Mouse (Mus musculus) A20 (cell line): Measurements from ENCODE around the gene Mrps23.

ENCODE experiments used
- DNase-seq: peaks from one replicate; pipeline ENCODE4 v3.0.0-alpha.2; 2011; ENCODE audit warnings: low read depth, low spot score

Gene Mrps23

DNA sequence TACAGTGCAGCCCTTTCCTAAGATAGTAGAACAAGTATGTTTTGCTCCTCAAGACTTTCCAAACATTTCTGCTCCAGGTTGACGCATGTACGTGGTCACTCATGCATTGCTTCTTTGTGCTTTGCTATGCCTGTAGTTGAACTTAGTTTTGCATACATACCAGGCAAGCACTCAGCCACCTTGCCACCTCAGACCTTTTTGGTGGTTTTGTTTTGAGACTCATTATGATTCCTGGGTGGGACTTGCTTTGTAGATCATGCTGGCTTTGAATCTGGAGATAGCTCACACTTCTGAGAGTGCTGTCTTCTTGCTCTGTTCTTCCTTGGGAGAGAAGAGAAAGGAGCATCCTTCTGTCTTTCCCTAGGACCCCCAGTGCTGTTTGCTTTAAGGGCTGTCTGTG lies 3.5 kb downstream of the Mrps23 start:
- DNase-seq: no peak

DNA sequence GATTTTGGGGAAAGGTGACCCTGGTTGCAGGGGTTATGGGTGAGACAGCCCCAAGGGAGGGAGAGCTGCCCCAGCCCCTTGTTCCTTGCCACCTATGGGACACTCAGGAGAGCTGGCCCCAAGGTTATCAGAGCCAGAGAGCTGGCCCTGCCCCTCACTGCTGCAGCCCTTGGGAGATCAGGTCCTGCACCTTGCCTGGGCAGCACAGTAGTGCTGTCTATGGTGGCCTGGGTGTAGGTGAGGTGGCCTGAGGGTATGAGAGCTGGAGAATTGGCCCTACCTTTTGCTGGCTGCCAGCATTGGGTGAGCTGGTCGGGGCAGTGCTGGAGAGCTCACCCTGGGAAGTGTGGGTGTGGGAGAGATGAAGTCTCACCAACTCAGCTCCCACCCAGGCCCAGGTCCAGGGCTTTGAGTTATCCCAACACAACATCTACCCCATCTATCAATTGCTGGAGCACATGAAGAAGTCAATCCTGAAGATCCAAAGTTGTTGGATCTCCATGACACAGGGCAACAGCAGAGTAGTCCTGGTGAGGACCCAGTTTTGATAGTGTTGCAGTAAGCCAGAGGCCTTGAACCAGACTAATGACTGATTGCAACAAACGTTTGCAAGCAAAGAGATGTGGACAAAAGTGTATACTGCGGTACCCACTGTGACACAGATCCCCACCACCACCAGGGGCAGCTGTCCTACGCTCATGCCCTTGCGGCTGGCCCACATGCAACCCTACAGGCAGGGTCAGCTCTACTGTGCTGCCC lies 7.8 kb downstream of the Mrps23 start:
- no peak for DNase-seq

DNA sequence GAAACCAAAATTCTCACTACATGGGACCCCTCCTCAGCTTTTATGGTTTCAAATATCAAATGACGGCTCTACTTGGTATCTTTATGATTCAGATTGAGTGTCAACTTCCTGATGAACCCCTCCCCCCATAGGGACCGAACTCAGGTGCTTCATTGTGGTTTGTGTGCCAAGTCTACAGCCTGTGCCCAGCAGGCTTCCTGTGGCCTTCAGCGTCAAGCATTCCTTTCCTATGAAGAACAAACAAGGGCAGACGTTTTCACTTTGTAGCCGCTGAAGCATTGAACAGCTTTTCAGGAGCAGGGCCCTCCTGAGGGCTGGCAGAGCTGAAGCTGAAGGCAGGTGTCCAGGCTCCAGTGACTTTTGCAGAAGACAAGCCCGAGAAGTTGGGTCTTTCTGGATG lies 9.6 kb downstream of the Mrps23 start:
- DNase-seq: no peak

DNA sequence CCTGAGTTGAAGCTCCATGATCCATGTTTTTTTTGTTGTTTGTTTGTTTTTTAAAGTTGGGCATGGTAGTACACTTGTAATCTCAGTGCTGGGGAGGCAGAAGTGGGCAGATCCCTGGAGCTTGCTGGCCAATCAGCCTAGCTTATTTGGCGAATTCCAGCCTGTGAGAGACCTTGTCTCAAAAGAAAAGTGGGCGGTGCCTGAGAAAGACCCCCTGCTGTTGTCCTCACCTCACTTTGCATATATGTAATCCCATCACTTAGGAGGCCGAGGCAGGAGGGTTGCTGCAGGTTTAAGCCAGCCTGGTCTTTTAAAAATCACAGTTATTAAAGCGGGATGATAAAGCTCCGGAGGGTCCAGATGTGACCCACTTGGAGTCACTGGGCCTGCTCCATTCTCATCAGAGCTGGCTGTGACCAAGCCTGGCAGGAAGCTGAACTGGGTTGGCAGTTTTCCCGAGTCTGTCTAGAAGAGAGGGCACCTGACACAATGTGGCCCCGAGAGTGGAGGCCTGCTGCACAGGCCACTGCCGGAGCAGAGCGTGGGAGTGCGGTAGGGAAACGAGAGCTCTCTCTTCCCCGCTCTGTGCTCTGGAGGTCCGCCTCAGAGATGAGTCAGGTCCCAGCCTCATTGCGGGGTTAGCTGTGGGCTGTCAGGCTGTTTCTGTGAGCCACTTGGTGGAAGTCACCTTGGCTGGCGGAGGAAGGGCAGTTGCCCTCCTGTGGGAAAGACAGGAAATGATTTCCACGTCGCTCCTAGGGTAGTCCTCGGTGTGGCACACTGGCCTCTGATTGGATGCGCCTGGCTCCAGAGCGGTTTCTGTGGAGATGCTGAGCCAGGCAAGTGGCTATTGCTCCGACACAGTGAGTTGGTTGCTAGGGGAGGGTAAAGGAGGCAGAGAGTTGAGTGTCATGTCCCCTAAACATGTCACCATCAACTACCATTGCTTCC lies 11.0 kb downstream of the Mrps23 start:
- no peak for DNase-seq

DNA sequence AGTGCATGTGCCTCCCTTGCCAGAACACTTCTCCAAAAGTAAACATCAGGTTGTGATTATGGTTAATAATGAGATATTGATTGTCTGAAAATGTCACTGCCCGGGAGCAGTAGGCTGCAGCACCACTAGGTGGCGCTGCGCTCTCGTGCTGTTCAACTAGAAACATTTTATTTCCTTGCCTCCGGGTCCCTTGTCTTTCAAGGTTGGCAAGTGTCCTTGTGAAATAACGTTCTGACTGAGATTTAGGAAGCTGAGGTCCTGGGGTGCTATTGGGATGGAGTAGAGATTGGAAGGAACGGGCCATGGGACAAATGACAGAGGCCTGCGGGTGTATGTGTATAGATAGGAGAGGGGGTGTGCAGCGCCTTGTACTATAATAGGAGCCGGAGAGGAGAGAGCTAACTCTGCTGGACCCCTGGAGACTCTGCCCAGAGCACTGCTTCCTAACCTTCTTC lies 12.1 kb downstream of the Mrps23 start:
- DNase-seq: peak; percentile 76

DNA sequence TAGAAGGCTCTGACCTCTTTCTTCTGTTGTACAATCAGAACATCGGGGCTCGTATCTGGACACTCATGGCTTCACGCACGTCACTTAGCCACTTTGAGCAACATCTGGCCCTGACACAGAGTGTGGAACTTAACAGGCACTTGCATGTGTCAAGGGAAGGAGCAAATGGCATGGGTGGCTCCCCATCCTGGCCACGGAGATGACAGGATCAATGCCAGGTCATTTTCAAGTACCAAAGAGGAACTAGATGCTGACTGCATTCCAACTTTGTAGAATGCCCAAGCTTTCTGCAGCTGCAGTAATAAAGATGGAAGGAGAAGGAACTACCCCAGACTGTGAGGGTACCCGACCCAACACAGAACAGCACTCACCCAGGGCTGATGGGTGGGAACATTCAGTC lies 14.0 kb downstream of the Mrps23 start:
- no peak for DNase-seq

DNA sequence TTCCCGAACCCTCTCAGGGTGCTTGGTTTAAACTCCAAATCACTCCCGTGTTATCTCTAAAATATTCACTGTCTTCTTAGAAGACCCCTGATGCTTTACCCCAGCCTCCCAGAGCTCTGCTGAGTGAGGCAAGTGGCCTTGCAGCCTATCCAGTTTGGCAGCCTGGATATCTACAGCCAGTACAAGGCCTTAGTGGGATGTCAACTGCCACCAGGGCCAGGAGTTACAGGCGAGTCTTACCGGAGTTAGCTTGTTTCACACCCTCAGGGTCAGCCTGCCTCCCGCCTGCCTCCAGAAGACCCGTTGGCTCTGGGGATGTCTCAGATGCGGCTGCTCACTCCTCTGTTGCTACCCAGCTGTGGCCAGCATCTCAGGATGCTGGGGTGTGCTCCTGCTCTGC lies 14.4 kb downstream of the Mrps23 start:
- no peak for DNase-seq

DNA sequence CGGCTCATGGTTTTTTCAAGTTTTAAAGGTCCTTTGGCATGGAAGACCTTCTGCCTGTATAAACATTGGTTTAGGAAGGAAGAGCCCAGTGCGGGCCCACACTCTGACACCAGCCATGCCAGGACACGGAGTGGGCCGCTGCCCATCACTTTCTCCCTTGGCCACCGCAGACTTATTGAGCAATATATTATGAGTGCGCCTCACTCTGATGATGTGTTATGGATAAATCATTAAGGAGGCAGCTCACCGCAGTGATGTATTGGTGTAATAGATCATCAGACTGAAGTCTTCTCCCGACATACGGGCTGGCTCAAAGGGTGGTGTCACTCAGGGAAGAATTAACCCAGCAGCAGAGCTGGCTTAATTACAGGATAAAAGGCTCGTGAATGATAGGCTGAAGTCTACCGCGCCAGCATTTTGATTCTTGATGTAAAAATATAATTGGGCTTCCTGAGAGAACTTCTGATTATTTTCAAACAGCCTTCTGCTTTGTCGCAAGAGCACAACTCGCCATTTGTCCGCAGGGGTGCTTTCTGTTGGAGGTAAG lies 17.8 kb downstream of the Mrps23 start:
- no peak for DNase-seq

DNA sequence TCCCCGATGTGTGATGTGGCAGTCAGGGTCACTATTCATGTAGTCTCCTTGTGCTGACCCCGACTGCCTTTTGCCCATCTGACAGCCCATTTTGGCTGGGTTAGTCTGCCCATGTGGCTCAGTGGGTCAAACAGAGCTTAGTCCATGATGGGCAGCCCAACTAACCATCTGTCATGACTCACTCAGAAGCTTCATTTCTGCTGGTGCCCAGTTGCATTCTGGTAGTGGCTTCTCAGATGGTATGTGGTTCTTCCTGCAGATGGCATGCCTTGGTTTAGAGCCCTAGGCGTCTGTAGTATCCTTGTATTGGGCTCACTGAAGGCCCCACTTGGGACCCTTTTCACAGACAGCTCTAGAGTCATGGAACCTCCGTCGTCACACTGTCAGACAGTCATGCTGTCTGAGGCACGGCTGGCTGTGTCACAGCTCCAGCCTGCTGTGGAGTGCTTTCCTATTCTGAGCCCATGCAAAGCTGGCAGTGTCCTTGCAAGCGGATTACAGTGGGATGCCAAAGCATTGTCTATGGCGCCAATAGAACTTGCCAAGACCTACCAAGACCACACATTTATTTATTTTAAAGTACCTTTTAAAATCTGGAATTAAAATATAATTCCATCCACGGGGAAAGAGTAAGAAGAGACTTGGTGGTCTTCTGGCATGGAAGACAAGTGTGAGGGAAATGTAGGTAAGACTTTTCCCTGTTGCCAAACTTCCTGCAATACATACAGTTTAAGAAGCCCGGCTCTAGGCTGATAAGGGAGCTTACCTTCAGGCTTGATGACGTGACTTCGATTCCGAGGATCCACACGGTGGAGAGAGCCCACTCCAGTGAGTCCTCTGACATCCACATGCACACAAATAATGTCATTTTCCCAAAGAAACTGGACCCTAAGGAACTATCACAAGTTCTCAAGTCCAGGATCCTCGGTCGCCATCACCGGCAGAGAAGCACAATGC lies 23.1 kb downstream of the Mrps23 start:
- no peak for DNase-seq

DNA sequence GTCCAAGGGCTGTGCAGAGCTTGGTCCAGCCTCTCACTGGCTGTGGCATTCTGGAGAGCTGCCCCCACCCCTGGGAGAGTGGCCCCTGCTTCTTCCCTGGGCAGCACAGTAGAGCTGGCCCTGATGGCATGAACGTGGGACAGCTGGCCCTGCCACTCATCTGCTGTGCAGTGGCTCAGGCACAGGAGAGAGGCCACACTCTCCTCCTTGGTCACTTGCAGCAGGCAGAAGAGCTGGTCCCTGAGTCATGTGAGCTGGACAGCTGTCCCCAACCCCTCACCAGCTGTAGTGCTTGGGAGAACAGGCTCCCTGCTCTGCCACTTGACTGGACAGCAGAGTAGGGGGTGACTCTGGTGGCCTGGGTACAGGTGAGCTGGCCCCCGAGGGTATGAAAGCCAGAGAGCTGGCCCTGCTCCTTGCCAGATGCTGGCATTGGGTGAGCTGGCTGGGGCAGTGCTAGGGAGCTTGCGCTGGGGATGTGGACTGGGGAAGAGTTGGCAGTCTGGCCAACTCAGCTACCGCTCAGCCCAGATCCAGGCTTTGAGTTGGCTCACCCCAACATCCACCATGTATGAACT lies 27.1 kb downstream of the Mrps23 start:
- DNase-seq: no peak

DNA sequence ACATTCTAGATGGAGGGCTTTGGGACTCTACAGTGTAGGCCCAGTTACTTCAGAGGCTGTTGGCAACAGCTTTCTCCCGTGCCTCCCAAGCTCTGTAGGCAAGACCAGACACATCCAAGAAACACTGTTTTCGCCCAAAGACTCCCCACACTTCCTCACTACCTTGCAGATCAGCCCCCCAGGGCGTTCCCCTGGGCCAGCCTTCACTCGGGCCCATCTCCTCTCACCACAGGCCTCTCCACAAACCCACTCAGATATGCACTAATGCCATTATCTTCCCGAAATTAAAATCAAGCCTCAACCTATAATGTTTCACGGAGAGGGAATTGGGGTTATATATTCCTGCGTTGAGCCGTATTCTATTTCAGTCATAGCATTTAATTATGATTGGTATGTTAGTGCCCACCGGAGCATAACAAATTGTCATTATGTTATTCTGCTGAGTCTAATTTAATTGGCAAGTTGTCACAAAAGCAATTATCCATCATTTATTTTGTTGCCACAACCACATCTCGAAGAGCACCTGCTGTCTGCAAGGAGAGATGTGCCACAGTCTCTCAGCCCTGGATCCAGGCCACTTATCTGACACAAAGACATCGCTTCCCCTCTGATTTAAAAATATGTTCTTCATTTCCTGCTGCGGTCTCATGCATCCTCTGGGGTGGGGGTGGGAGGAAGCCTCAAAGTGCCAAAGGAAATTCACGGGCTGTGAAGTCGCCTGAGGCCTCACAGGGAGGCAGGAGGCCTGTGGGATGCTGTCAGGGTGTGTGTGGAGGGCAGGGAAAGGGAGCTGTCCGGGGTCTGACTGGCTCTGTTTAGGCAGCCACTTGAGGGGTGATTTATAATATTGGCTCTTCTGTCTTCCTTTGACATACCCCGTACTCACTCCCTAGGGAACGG lies 29.6 kb downstream of the Mrps23 start:
- no peak for DNase-seq

DNA sequence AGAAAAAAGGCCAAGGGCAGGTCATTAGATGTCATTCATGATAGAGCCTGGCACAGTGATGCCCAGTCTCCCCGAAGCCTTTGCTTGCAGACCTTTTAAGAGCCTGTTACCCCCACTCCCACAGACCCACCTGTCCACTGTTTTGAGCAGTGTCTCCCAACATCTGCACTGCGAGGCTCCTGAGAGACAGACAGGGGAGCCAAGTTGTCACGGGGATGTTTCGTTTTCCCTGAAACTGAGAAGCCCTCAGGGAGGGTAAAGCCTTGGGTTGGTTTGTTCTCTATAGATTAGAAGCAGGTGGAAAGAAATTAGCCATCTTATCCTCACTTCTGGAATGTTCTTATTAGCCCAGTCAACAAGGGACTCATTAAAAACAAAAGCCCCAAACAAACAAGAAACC lies 30.6 kb downstream of the Mrps23 start:
- no peak for DNase-seq

DNA sequence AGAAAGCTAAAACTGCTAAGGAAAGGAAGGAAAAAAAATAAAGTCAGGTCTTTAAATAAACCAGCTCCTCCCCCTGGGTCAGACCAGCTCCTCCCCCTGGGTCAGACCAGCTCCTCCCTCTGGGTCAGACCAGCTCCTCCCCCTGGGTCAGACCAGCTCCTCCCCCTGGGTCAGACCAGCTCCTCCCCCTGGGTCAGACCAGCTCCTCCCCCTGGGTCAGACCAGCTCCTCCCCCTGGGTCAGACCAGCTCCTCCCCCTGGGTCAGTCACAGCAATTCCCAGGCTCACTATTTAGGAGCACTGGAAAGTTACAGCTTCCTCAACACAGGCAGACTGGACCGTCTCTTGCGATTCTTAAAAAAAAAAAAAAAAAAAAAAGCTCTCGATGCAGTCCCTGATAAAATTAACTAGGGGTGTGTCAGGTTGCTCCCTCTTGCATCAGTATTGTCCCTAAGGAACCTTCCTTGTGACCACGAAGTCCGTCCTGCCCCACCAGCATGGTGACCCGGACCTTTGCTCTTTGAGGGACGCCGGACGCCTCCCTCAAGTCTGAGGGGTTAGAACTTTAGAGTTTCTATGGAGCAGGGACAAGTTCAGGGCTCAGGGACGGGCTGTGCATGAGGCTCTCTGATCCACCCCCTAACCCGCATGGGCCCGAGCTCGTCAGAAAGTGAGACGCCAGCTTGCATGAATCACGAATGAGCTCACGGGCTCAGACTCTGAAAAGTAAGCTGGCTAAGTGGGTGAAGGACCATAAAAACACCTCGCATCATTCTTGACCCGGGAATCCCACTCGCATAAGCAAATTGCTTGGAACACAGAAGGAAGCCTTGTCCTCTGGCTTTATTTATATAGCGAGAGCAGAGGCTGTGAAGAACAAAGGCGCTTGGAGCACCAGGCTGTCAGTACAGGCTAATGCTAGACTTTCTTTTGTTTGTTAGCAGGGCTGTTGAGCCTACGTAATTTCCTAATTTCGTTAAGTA lies 31.3 kb downstream of the Mrps23 start:
- no peak for DNase-seq

DNA sequence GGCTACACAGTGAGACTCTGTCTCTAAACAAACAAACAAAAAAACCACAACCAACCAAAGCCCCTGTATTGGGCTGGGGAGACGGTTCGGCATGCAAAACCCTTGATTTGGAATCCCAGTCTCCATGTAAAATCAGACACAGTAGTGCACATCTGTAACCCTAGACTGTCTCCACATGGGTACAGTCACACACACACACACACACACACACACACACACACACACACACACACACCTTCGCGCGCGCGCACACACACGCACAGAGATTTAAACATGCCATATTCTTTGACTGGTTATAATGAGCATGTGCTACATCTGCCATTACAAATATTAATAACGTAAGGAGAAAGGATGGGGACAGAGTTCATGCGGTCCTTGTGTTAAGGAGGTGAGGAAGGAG lies 36.1 kb downstream of the Mrps23 start:
- DNase-seq: no peak

DNA sequence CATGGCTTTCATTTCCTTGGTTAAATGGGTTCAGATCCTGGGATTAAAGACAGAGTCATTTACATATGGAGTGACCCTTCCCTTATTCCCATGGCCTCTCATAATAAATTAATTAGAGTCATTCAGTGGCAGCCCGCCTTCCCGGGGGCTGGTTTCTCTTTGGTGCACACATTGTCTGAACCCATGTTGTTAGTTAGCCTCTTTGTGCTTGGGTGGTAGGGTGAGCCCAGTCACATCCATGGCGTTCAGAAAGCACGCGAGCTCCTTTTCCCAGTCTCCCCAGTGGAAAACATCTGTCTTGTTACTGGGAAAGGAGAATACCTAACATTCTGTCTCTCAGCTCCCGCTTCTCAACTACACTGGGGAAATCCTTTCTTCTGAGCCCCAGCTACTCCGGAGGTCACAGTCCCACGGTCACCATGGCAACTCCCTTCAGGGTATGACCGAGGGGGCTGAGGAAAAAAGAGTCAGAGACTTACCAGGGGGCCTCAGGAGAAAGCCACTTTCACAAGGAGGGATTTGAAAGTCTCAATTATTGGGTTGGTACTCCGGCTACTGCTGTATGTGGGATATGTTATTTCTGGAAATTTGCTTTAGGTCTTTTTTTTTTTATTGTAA lies 36.7 kb downstream of the Mrps23 start:
- DNase-seq: no peak

DNA sequence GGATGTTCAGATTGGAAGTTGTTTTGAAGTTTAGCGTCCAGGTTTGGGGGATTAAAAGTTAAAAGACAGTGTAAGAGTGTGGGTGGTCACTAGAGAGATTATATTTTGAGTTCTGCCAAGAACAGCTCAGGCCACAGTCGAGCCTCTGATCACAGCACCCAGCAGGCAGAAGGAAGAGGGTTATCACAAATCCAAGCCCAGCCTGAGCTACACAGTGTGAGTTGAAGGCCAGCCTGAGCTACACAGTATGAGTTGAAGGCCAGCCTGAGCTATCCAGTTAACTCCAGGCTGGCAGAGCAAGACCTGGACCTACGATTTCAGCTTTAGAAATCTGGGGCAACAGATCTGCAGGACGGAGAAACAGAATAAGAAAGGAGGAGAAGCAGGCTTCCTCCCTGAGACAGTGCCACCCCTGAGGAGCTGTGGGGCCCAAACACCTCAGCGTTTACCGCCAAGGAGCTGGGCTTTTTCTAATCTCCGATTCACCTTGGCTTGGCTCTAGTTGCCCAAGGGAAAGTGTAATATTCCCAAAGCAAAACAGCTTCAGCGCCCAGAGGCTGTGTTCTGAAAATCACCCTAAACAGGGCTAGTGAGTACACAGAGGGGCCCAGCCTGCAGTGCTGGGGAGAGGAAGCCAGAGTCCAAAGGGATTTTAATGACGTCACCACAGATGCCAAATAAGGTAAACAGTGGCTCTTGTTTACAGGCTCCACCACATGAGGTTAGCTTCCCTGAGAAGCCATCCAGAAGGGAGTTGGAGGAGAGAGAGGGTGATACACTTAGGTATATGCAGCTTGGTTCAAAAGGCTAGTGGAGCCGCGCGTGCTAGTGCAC lies 37.5 kb downstream of the Mrps23 start:
- DNase-seq: no peak

DNA sequence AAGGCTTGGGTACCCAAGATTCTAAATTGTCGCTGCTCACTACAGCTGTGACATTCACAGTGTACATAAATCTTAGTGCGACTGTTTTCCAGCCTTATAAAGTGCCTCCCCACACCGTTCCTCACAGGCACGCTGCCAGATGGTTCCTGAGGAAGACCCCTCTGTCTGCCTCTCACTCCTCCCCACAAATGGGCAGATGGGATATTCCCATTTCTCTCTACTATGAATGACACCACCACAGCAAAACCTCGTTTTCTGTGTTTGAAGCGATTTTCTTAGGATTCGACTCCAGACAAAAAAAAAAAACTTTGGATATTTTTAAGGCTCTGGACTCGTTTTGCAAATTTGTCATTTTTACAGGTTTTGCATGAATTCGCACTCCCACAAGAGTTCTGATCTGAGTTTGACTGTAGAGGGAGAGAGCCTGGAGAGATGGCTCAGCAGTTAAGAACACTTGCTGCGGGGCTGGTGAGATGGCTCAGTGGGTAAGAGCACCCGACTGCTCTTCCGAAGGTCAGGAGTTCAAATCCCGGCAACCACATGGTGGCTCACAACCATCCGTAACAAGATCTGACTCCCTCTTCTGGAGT lies 41.5 kb downstream of the Mrps23 start:
- DNase-seq: no peak
